Mouse (Mus musculus): ENCODE measurements around the gene Cdh13. TPM values are rescaled to one million over a fixed set of nuclear protein-coding genes. Genes with fewer than 3 reads are reported as not detected.
"Not testable (repeated sequence)": the region's sequence is repeated elsewhere in the genome, so short reads cannot be mapped to it uniquely, and the experiment has no call there.

The Cdh13 gene
- polyA plus RNA-seq, 1 experiment from 2014 or later, result 37.1 TPM

- Histone ChIP-seq H3K36me3 (ENCODE audit: control insufficient read depth, insufficient read depth, low read length) (no peaks in the 10 kb centered on the region), H3K9me3 (replicated peaks; ENCODE audit: control insufficient read depth, low read length) (no peaks in the 10 kb centered on the region), H3K27me3 (ENCODE audit: control insufficient read depth, insufficient read depth, low read length) (no peaks in the 10 kb centered on the region), H3K9ac (ENCODE audit: low read depth, low read length) (no peak overlapping the region), H3K4me1 (ENCODE audit: control insufficient read depth, insufficient read depth, low read length) (peaks cover 6% of the 10 kb centered on the region; the same call in 1 of the 2 replicates), H3K27ac (ENCODE audit: low read depth, low read length) (no peak overlapping the region), H3K4me3 (ENCODE audit: low read depth, low read length) (no peak overlapping the region), H3K4me2 (no peak overlapping the region)
- 87% methylated on average over 1 of the region's 1 CpGs for WGBS (ENCODE audit: insufficient replicate concordance)
- no peak for ATAC-seq (replicated peaks; ENCODE audit: insufficient number of reproducible peaks, low FRiP score, low TSS enrichment)
These were observed 991.9 kb downstream of the Cdh13 start for GRCm38 (mm10) chr8:119275442-119275841.

GRCm38 (mm10) chr8:119277047-119277451 is 993.5 kb downstream of the Cdh13 start:
- ATAC-seq (replicated peaks; ENCODE audit: insufficient number of reproducible peaks, low FRiP score, low TSS enrichment), result peak; percentile 81
- Histone ChIP-seq H3K9ac (ENCODE audit: low read depth, low read length) (no peak overlapping the region), H3K27me3 (ENCODE audit: control insufficient read depth, insufficient read depth, low read length) (no peaks in the 10 kb centered on the region), H3K4me3 (ENCODE audit: low read depth, low read length) (no peak overlapping the region), H3K4me1 (ENCODE audit: control insufficient read depth, insufficient read depth, low read length) (peaks cover 6% of the 10 kb centered on the region; the same call in 1 of the 2 replicates), H3K4me2 (peak overlapping the region; percentile 36), H3K36me3 (ENCODE audit: control insufficient read depth, insufficient read depth, low read length) (no peaks in the 10 kb centered on the region), H3K27ac (ENCODE audit: low read depth, low read length) (peak overlapping the region; percentile 85), H3K9me3 (replicated peaks; ENCODE audit: control insufficient read depth, low read length) (no peaks in the 10 kb centered on the region)
- WGBS (ENCODE audit: insufficient replicate concordance), result 29% methylated on average over 3 of the region's 3 CpGs

- 80% methylated on average over 2 of the region's 2 CpGs for WGBS (ENCODE audit: insufficient replicate concordance)
- peaks cover 2% of the 10 kb centered on the region; the same call in 1 of the 2 replicates for H3K4me1 ChIP-seq (ENCODE audit: control insufficient read depth, insufficient read depth, low read length)
- no peak for ATAC-seq (replicated peaks; ENCODE audit: insufficient number of reproducible peaks, low FRiP score, low TSS enrichment)
- no peaks in the 10 kb centered on the region for H3K9me3 ChIP-seq (replicated peaks; ENCODE audit: control insufficient read depth, low read length)
- H3K4me3 ChIP-seq (ENCODE audit: low read depth, low read length), result no peak overlapping the region
- no peaks in the 10 kb centered on the region for H3K36me3 ChIP-seq (ENCODE audit: control insufficient read depth, insufficient read depth, low read length)
- no peak overlapping the region for H3K27ac ChIP-seq (ENCODE audit: low read depth, low read length)
- no peak overlapping the region for H3K9ac ChIP-seq (ENCODE audit: low read depth, low read length)
- no peaks in the 10 kb centered on the region for H3K27me3 ChIP-seq (ENCODE audit: control insufficient read depth, insufficient read depth, low read length)
- no peak overlapping the region for H3K4me2 ChIP-seq
These were observed 998.2 kb downstream of the Cdh13 start for GRCm38 (mm10) chr8:119281761-119282160.

- Histone ChIP-seq H3K9ac (ENCODE audit: low read depth, low read length) (no peak overlapping the region), H3K36me3 (ENCODE audit: control insufficient read depth, insufficient read depth, low read length) (no peaks in the 10 kb centered on the region), H3K9me3 (replicated peaks; ENCODE audit: control insufficient read depth, low read length) (no peaks in the 10 kb centered on the region), H3K4me2 (no peak overlapping the region), H3K4me1 (ENCODE audit: control insufficient read depth, insufficient read depth, low read length) (no peaks in the 10 kb centered on the region), H3K27ac (ENCODE audit: low read depth, low read length) (no peak overlapping the region), H3K27me3 (ENCODE audit: control insufficient read depth, insufficient read depth, low read length) (no peaks in the 10 kb centered on the region), H3K4me3 (ENCODE audit: low read depth, low read length) (no peak overlapping the region)
- ATAC-seq (replicated peaks; ENCODE audit: insufficient number of reproducible peaks, low FRiP score, low TSS enrichment), result no peak
- WGBS (ENCODE audit: insufficient replicate concordance), result 80% methylated on average over 9 of the region's 9 CpGs
These were observed 1001.0 kb downstream of the Cdh13 start for GRCm38 (mm10) chr8:119284516-119284915.

GRCm38 (mm10) chr8:119284920-119285319 is 1001.4 kb downstream of the Cdh13 start:
- Histone ChIP-seq H3K36me3 (ENCODE audit: control insufficient read depth, insufficient read depth, low read length) (no peaks in the 10 kb centered on the region), H3K4me2 (no peak overlapping the region), H3K4me1 (ENCODE audit: control insufficient read depth, insufficient read depth, low read length) (no peaks in the 10 kb centered on the region), H3K9me3 (replicated peaks; ENCODE audit: control insufficient read depth, low read length) (no peaks in the 10 kb centered on the region), H3K27ac (ENCODE audit: low read depth, low read length) (no peak overlapping the region), H3K9ac (ENCODE audit: low read depth, low read length) (no peak overlapping the region), H3K27me3 (ENCODE audit: control insufficient read depth, insufficient read depth, low read length) (no peaks in the 10 kb centered on the region), H3K4me3 (ENCODE audit: low read depth, low read length) (no peak overlapping the region)
- 81% methylated on average over 4 of the region's 4 CpGs for WGBS (ENCODE audit: insufficient replicate concordance)
- no peak for ATAC-seq (replicated peaks; ENCODE audit: insufficient number of reproducible peaks, low FRiP score, low TSS enrichment)

- Histone ChIP-seq H3K27ac (ENCODE audit: low read depth, low read length) (no peak overlapping the region), H3K27me3 (ENCODE audit: control insufficient read depth, insufficient read depth, low read length) (no peaks in the 10 kb centered on the region), H3K36me3 (ENCODE audit: control insufficient read depth, insufficient read depth, low read length) (no peaks in the 10 kb centered on the region), H3K4me3 (ENCODE audit: low read depth, low read length) (no peak overlapping the region), H3K4me2 (no peak overlapping the region), H3K9me3 (replicated peaks; ENCODE audit: control insufficient read depth, low read length) (0 out of 2 replicates have a peak, but pooled peaks cover 2% of the 10 kb centered on the region), H3K9ac (ENCODE audit: low read depth, low read length) (no peak overlapping the region), H3K4me1 (ENCODE audit: control insufficient read depth, insufficient read depth, low read length) (no peaks in the 10 kb centered on the region)
- ATAC-seq (replicated peaks; ENCODE audit: insufficient number of reproducible peaks, low FRiP score, low TSS enrichment), result no peak
- 76% methylated on average over 13 of the region's 13 CpGs for WGBS (ENCODE audit: insufficient replicate concordance)
These were observed 1011.9 kb downstream of the Cdh13 start for GRCm38 (mm10) chr8:119295477-119295876.

- not testable (repeated sequence) for H3K27ac ChIP-seq (ENCODE audit: low read depth, low read length); H3K4me3 ChIP-seq (ENCODE audit: low read depth, low read length); ATAC-seq (replicated peaks; ENCODE audit: insufficient number of reproducible peaks, low FRiP score, low TSS enrichment); H3K9me3 ChIP-seq (replicated peaks; ENCODE audit: control insufficient read depth, low read length); H3K4me1 ChIP-seq (ENCODE audit: control insufficient read depth, insufficient read depth, low read length); H3K4me2 ChIP-seq; H3K9ac ChIP-seq (ENCODE audit: low read depth, low read length); H3K36me3 ChIP-seq (ENCODE audit: control insufficient read depth, insufficient read depth, low read length); H3K27me3 ChIP-seq (ENCODE audit: control insufficient read depth, insufficient read depth, low read length)
- WGBS (ENCODE audit: insufficient replicate concordance), result 29% methylated on average over 3 of the region's 3 CpGs
These were observed 1014.2 kb downstream of the Cdh13 start for GRCm38 (mm10) chr8:119297752-119298151.

GRCm38 (mm10) chr8:119300335-119300734 is 1016.8 kb downstream of the Cdh13 start:
- WGBS (ENCODE audit: insufficient replicate concordance), result 78% methylated on average over 5 of the region's 5 CpGs
- H3K4me1 ChIP-seq (ENCODE audit: control insufficient read depth, insufficient read depth, low read length), result no peaks in the 10 kb centered on the region
- ATAC-seq (replicated peaks; ENCODE audit: insufficient number of reproducible peaks, low FRiP score, low TSS enrichment), result no peak

GRCm38 (mm10) chr8:119304196-119304595 is 1020.7 kb downstream of the Cdh13 start:
- H3K4me1 ChIP-seq (ENCODE audit: control insufficient read depth, insufficient read depth, low read length), result no peaks in the 10 kb centered on the region
- WGBS (ENCODE audit: insufficient replicate concordance), result 79% methylated on average over 8 of the region's 8 CpGs

More at GRCm38 (mm10) chr8:119300335-119300734, 1016.8 kb downstream of the Cdh13 start:
- Histone ChIP-seq H3K4me2 (no peak overlapping the region), H3K36me3 (ENCODE audit: control insufficient read depth, insufficient read depth, low read length) (no peaks in the 10 kb centered on the region), H3K9me3 (replicated peaks; ENCODE audit: control insufficient read depth, low read length) (no peaks in the 10 kb centered on the region), H3K9ac (ENCODE audit: low read depth, low read length) (no peak overlapping the region), H3K27me3 (ENCODE audit: control insufficient read depth, insufficient read depth, low read length) (no peaks in the 10 kb centered on the region), H3K4me3 (ENCODE audit: low read depth, low read length) (no peak overlapping the region), H3K27ac (ENCODE audit: low read depth, low read length) (no peak overlapping the region)

More at GRCm38 (mm10) chr8:119304196-119304595, 1020.7 kb downstream of the Cdh13 start:
- Histone ChIP-seq H3K27ac (ENCODE audit: low read depth, low read length) (no peak overlapping the region), H3K4me3 (ENCODE audit: low read depth, low read length) (no peak overlapping the region), H3K9me3 (replicated peaks; ENCODE audit: control insufficient read depth, low read length) (no peaks in the 10 kb centered on the region), H3K27me3 (ENCODE audit: control insufficient read depth, insufficient read depth, low read length) (no peaks in the 10 kb centered on the region), H3K36me3 (ENCODE audit: control insufficient read depth, insufficient read depth, low read length) (no peaks in the 10 kb centered on the region), H3K9ac (ENCODE audit: low read depth, low read length) (no peak overlapping the region), H3K4me2 (no peak overlapping the region)
- no peak for ATAC-seq (replicated peaks; ENCODE audit: insufficient number of reproducible peaks, low FRiP score, low TSS enrichment)
